Mouse (Mus musculus) cerebellum, adult (tissue): Measurements from ENCODE around the gene Sh2b1.
A peak's percentile ranks its signal among the peaks of the same experiment; 100 is the strongest.
"Not testable (repeated sequence)": the region's sequence is repeated elsewhere in the genome, so short reads cannot be mapped to it uniquely, and the experiment has no call there.

ENCODE experiments used
- ATAC-seq: cut with Nextera tagmentation; 2 replicates; pipeline ENCODE4 v1.9.2; 2017; ENCODE audit warnings: mild to moderate bottlenecking, moderate library complexity, mixed read lengths; ENCODE audit not compliant: insufficient number of reproducible peaks, low FRiP score, low TSS enrichment

Gene Sh2b1

GRCm38 (mm10) chr7:126474993-126475581 lies at the start of gene Sh2b1:
Sh2b1 (minus strand) TSS chr7:126475424.
- peak; percentile 82; the same call in 1 of the 2 replicates for ATAC-seq

GRCm38 (mm10) chr7:126523316-126523715 lies 48.1 kb upstream of the Sh2b1 start:
- ATAC-seq = no peak

- ATAC-seq = no peak
Observed at GRCm38 (mm10) chr7:126519513-126519912, 44.3 kb upstream of the Sh2b1 start.

GRCm38 (mm10) chr7:126518261-126518941 lies 43.2 kb upstream of the Sh2b1 start:
- ATAC-seq = no peak

GRCm38 (mm10) chr7:126511287-126511686 lies 36.1 kb upstream of the Sh2b1 start:
- no peak for ATAC-seq

- no peak for ATAC-seq
Observed at GRCm38 (mm10) chr7:126507126-126507778, 32.0 kb upstream of the Sh2b1 start.

GRCm38 (mm10) chr7:126504913-126505312 lies 29.7 kb upstream of the Sh2b1 start:
- ATAC-seq = no peak

- ATAC-seq = peak; percentile 88
Observed at GRCm38 (mm10) chr7:126503273-126503878, 28.2 kb upstream of the Sh2b1 start, which contains the start of gene Atxn2l. Atxn2l (minus strand) TSS chr7:126503437.

- ATAC-seq = no peak
Observed at GRCm38 (mm10) chr7:126502751-126503150, 27.5 kb upstream of the Sh2b1 start.

- ATAC-seq = peak; percentile 72
Observed at GRCm38 (mm10) chr7:126502023-126502741, 27.0 kb upstream of the Sh2b1 start.

GRCm38 (mm10) chr7:126501684-126502022 lies 26.4 kb upstream of the Sh2b1 start:
- no peak for ATAC-seq

- ATAC-seq = no peak
Observed at GRCm38 (mm10) chr7:126499416-126499815, 24.2 kb upstream of the Sh2b1 start.

- no peak for ATAC-seq
Observed at GRCm38 (mm10) chr7:126497966-126498365, 22.7 kb upstream of the Sh2b1 start.

- no peak for ATAC-seq
Observed at GRCm38 (mm10) chr7:126496475-126496874, 21.3 kb upstream of the Sh2b1 start.

- ATAC-seq = no peak
Observed at GRCm38 (mm10) chr7:126494120-126494519, 18.9 kb upstream of the Sh2b1 start.

GRCm38 (mm10) chr7:126491973-126492372 lies 16.7 kb upstream of the Sh2b1 start:
- no peak for ATAC-seq

- no peak for ATAC-seq
Observed at GRCm38 (mm10) chr7:126491005-126491404, 15.8 kb upstream of the Sh2b1 start.

- not testable (repeated sequence) for ATAC-seq
Observed at GRCm38 (mm10) chr7:126487617-126488385, 12.6 kb upstream of the Sh2b1 start.

- ATAC-seq = peak; percentile 95
Observed at GRCm38 (mm10) chr7:126487052-126487483, 11.8 kb upstream of the Sh2b1 start, which contains the start of gene Tufm. Tufm (plus strand) TSS chr7:126487361.
